Mouse (Mus musculus) heart, postnatal 0 days (tissue): Measurements from ENCODE around the gene Scamp2. TPM values are rescaled to one million over a fixed set of nuclear protein-coding genes. Genes with fewer than 3 reads are reported as not detected.

Experiments
- ATAC-seq: fragments of 200-750 bp; cut with Nextera tagmentation; 2 replicates; pipeline ENCODE4 v1.8.0; 2017; ENCODE audit warnings: low read depth, moderate number of reproducible peaks, moderate library complexity; ENCODE audit not compliant: insufficient read depth
- DNase-seq: peaks from one replicate; pipeline ENCODE4 v3.0.0-alpha.2; 2016; ENCODE audit warnings: low spot score
- H3K27ac ChIP-seq: fragments of 300-500 bp; sonication (generic); 2 replicates; pipeline ENCODE4 v1.5.1; 2014; ENCODE audit warnings: low read depth, mild to moderate bottlenecking
- H3K27me3 ChIP-seq: fragments of 300-500 bp; sonication (generic); 2 replicates; pipeline ENCODE4 v1.6.1; 2014; ENCODE audit warnings: low read length, mixed read lengths; ENCODE audit not compliant: control insufficient read depth, insufficient read depth
- H3K36me3 ChIP-seq: fragments of 300-500 bp; sonication (generic); replicated peaks from 2 replicates; pipeline ENCODE4 v1.6.1; 2014; ENCODE audit warnings: low read length, mixed read lengths; ENCODE audit not compliant: control insufficient read depth, insufficient read depth
- H3K4me1 ChIP-seq: fragments of 300-500 bp; sonication (generic); 2 replicates; pipeline ENCODE4 v1.6.1; 2014; ENCODE audit warnings: antibody characterized with exemption; ENCODE audit not compliant: control insufficient read depth, insufficient read depth
- H3K4me2 ChIP-seq: fragments of 300-500 bp; sonication (generic); 2 replicates; pipeline ENCODE4 v1.6.1; 2014; ENCODE audit warnings: low read depth, mild to moderate bottlenecking, low read length, moderate library complexity
- H3K4me3 ChIP-seq: fragments of 300-500 bp; sonication (generic); 2 replicates; pipeline ENCODE4 v1.5.1; 2014; ENCODE audit warnings: low read depth, low read length
- H3K9ac ChIP-seq: fragments of 300-500 bp; sonication (generic); replicated peaks from 2 replicates; pipeline ENCODE4 v1.6.1; 2014; ENCODE audit warnings: low read depth, low read length, mixed read lengths
- H3K9me3 ChIP-seq: fragments of 300-500 bp; sonication (generic); replicated peaks from 2 replicates; pipeline ENCODE4 v1.6.1; 2016; ENCODE audit warnings: low read length; ENCODE audit not compliant: control insufficient read depth
- CTCF ChIP-seq: IDR thresholded peaks from 2 replicates; pipeline ENCODE4 v1.5.1; 2016; ENCODE audit warnings: antibody characterized with exemption, control low read depth, low read depth
- EP300 ChIP-seq: IDR thresholded peaks from 2 replicates; pipeline ENCODE4 v1.6.1; 2016; ENCODE audit warnings: antibody characterized with exemption, low read depth
- WGBS: fragments of 180-500 bp; shearing (Covaris S2); extraction: QIAGEN DNeasy Blood & Tissue Kit; methylation state at CpG from one replicate; pipeline ENCODE4 v1.1.7; 2014; 5-methylcytosine and 5-hydroxymethylcytosine counted together
- polyA plus RNA-seq: library from polyadenylated mRNA; unstranded; fragments of >200 nt; fragmentation: Nextera tagmentation; extraction: Ambion mirVana; gene quantifications from 2 replicates; pipeline ENCODE4 v1.2.1, GENCODE M21; 2015
- total RNA-seq: library from RNA; depleted of rRNA; stranded (reverse); fragments of >200 nt; gene quantifications from 2 replicates; pipeline ENCODE4 v1.2.3, GENCODE M21; 2014; ENCODE audit warnings: low replicate concordance

Gene Scamp2
- total and polyA plus RNA-seq, 2 experiments from 2014 or later, result 45.9 to 91.7 TPM

GRCm38 (mm10) chr9:57613975-57614374 lies 53.2 kb downstream of the Scamp2 start:
- ATAC-seq, result no peak
- Histone ChIP-seq H3K27me3 (no peaks in the 10 kb centered on the region), H3K9ac (no peak overlapping the region), H3K27ac (no peak overlapping the region), H3K36me3 (no peaks in the 10 kb centered on the region), H3K4me1 (0 out of 2 replicates have a peak, but pooled peaks cover 4% of the 10 kb centered on the region), H3K9me3 (no peaks in the 10 kb centered on the region), H3K4me3 (no peak overlapping the region), H3K4me2 (no peak overlapping the region)
- DNase-seq, result no peak
- WGBS, result 62% methylated on average over 7 of the region's 7 CpGs
- no peak for TF ChIP-seq EP300
- no peak for TF ChIP-seq CTCF

- Histone ChIP-seq H3K27me3 (no peaks in the 10 kb centered on the region), H3K9me3 (no peaks in the 10 kb centered on the region), H3K4me3 (no peak overlapping the region), H3K4me1 (0 out of 2 replicates have a peak, but pooled peaks cover 4% of the 10 kb centered on the region), H3K36me3 (no peaks in the 10 kb centered on the region), H3K4me2 (no peak overlapping the region), H3K9ac (no peak overlapping the region), H3K27ac (0 out of 2 replicates have a peak overlapping the region, but pooled peaks have one; percentile 41)
- WGBS, result 44% methylated on average over 4 of the region's 4 CpGs
- DNase-seq (no peak), ATAC-seq (peak; percentile 24; the same call in 1 of the 2 replicates)
- TF ChIP-seq CTCF (no peak), EP300 (no peak)
These were observed 54.0 kb downstream of the Scamp2 start for GRCm38 (mm10) chr9:57614786-57615185.

DNA sequence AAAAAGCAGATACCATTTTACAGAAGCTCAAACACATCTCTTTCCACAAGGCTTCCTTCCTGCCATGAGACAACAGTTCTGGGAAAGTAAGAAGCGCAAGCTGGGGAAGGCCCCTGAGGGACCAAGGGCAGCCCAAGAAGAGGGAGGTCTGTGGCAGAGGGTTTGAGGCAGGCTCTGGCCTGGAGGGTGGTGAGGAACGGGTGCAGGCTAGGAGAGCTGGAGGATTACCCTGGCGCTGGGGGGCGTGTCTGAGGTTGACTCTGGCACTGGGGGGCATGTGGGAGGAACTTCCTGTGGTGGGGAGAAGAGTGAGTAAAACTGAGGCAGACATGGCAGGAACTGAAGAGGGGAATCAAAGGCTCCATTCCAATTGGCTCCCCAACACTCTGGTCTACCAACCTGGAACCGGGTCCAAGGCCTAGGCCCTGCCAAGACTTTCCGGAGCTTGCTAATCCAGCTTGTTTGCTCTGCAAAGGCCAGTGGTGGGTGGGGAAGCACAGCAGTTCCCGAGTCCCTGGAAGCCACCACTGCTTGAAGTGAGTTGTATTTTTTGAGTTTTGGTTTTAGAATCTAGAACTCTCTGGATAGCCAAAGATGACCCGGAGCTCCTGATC lies 56.9 kb downstream of the Scamp2 start:
- H3K4me2 ChIP-seq, result no peak overlapping the region
- H3K27ac ChIP-seq, result no peak overlapping the region
- no peak overlapping the region for H3K4me3 ChIP-seq
- H3K36me3 ChIP-seq, result no peaks in the 10 kb centered on the region
- H3K9me3 ChIP-seq, result no peaks in the 10 kb centered on the region
- 0 out of 2 replicates have a peak, but pooled peaks cover 4% of the 10 kb centered on the region for H3K4me1 ChIP-seq
- no peaks in the 10 kb centered on the region for H3K27me3 ChIP-seq
- DNase-seq (no peak), ATAC-seq (no peak)
- no peak overlapping the region for H3K9ac ChIP-seq
- WGBS, result 72% methylated on average over 8 of the region's 8 CpGs
- TF ChIP-seq CTCF, result no peak
- TF ChIP-seq EP300, result no peak

DNA sequence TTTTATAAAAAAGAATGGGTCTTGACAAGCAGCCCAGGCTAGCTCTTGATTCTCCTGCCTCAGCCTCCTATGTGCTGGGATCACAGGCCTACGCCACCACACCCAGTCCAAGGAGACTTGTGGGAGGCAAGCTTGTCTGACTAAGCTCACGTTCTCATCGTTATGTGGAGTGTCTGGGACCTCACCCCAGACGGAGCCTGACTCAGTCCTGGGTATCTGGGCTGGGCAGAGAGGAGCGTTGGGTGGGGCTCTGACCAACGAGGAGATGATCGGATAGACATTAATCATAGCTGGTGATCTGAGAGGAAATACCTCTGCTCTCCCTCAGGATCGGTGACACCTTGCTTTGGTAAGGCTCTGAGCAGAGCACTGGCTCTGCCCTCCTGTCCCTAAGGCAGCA lies 58.1 kb downstream of the Scamp2 start:
- Histone ChIP-seq H3K9me3 (no peaks in the 10 kb centered on the region), H3K36me3 (no peaks in the 10 kb centered on the region), H3K9ac (no peak overlapping the region), H3K4me2 (no peak overlapping the region), H3K4me3 (no peak overlapping the region), H3K27me3 (no peaks in the 10 kb centered on the region), H3K4me1 (0 out of 2 replicates have a peak, but pooled peaks cover 4% of the 10 kb centered on the region), H3K27ac (no peak overlapping the region)
- ATAC-seq (no peak), DNase-seq (no peak)
- TF ChIP-seq EP300 (no peak), CTCF (no peak)
- WGBS, result 62% methylated on average over 8 of the region's 8 CpGs

- Histone ChIP-seq H3K36me3 (peaks cover 10% of the 10 kb centered on the region), H3K4me2 (no peak within 1 kb of the TSS), H3K27ac (no peak within 1 kb of the TSS), H3K9ac (no peak within 1 kb of the TSS), H3K4me1 (no peaks in the 10 kb centered on the region), H3K9me3 (no peaks in the 10 kb centered on the region), H3K4me3 (no peak within 1 kb of the TSS), H3K27me3 (no peaks in the 10 kb centered on the region)
- no peak for ATAC-seq
- no peak for TF ChIP-seq CTCF
- no peak for TF ChIP-seq EP300
- no peak for DNase-seq
- WGBS, result 91% methylated on average over 5 of the region's 5 CpGs
These were observed 59.9 kb downstream of the Scamp2 start, which contains the start of gene Lman1l for GRCm38 (mm10) chr9:57620674-57621073. Gene Lman1l, minus strand, starts transcription at chr9:57620774.

- Histone ChIP-seq H3K9me3 (no peaks in the 10 kb centered on the region), H3K9ac (no peak overlapping the region), H3K4me2 (no peak overlapping the region), H3K27ac (no peak overlapping the region), H3K36me3 (peaks cover 44% of the 10 kb centered on the region), H3K27me3 (no peaks in the 10 kb centered on the region), H3K4me1 (no peaks in the 10 kb centered on the region), H3K4me3 (no peak overlapping the region)
- 89% methylated on average over 7 of the region's 7 CpGs for WGBS
- no peak for TF ChIP-seq CTCF
- no peak for TF ChIP-seq EP300
- no peak for ATAC-seq
- DNase-seq, result no peak
These were observed 63.6 kb downstream of the Scamp2 start for GRCm38 (mm10) chr9:57624295-57624694.
